Mouse (Mus musculus) hindbrain, postnatal 0 days (tissue): Measurements from ENCODE around the gene Batf. TPM values are rescaled to one million over a fixed set of nuclear protein-coding genes. Genes with fewer than 3 reads are reported as not detected.

ENCODE experiments used
- ATAC-seq: fragments of 200-750 bp; cut with Nextera tagmentation; 2 replicates; pipeline ENCODE4 v1.8.0; 2017; ENCODE audit warnings: mild to moderate bottlenecking, moderate TSS enrichment, moderate library complexity
- DNase-seq: peaks from one replicate; pipeline ENCODE4 v3.0.0-alpha.2; 2015; ENCODE audit warnings: low spot score
- H3K27ac ChIP-seq: fragments of 300-500 bp; sonication (generic); 2 replicates; pipeline ENCODE4 v1.5.1; 2014; ENCODE audit warnings: mild to moderate bottlenecking
- H3K27me3 ChIP-seq: fragments of 300-500 bp; sonication (generic); 2 replicates; pipeline ENCODE4 v1.6.1; 2014; ENCODE audit warnings: low read length, mixed read lengths; ENCODE audit not compliant: insufficient read depth
- H3K36me3 ChIP-seq: fragments of 300-500 bp; sonication (generic); 2 replicates; pipeline ENCODE4 v1.6.1; 2014; ENCODE audit warnings: low read length, mixed read lengths; ENCODE audit not compliant: insufficient read depth
- H3K4me1 ChIP-seq: fragments of 300-500 bp; sonication (generic); 2 replicates; pipeline ENCODE4 v1.6.1; 2014; ENCODE audit warnings: antibody characterized with exemption, low read length, mixed read lengths; ENCODE audit not compliant: insufficient read depth
- H3K4me2 ChIP-seq: fragments of 300-500 bp; sonication (generic); 2 replicates; pipeline ENCODE4 v1.6.1; 2014; ENCODE audit warnings: low read depth, mild to moderate bottlenecking, low read length, moderate library complexity, mixed read lengths
- H3K4me3 ChIP-seq: fragments of 300-500 bp; sonication (generic); 2 replicates; pipeline ENCODE4 v1.5.1; 2014; ENCODE audit warnings: low read length
- H3K9ac ChIP-seq: fragments of 300-500 bp; sonication (generic); replicated peaks from 2 replicates; pipeline ENCODE4 v1.6.1; 2014; ENCODE audit warnings: mild to moderate bottlenecking, low read length, moderate library complexity, mixed read lengths
- H3K9me3 ChIP-seq: fragments of 300-500 bp; sonication (generic); 2 replicates; pipeline ENCODE4 v1.6.1; 2016; ENCODE audit warnings: low read length, mixed read lengths
- CTCF ChIP-seq: IDR thresholded peaks from 2 replicates; pipeline ENCODE4 v1.5.1; 2016; ENCODE audit warnings: antibody characterized with exemption, control low read depth, low read depth
- WGBS: fragments of 180-500 bp; shearing (Covaris S2); extraction: QIAGEN DNeasy Blood & Tissue Kit; methylation state at CpG from one replicate; pipeline ENCODE4 v1.1.7; 2014; 5-methylcytosine and 5-hydroxymethylcytosine counted together
- polyA plus RNA-seq: library from polyadenylated mRNA; unstranded; fragments of >200 nt; fragmentation: Nextera tagmentation; extraction: Ambion mirVana; gene quantifications from 2 replicates; pipeline ENCODE4 v1.2.1, GENCODE M21; 2015
- total RNA-seq: library from RNA; depleted of rRNA; stranded (reverse); fragments of >200 nt; gene quantifications from 2 replicates; pipeline ENCODE4 v1.2.3, GENCODE M21; 2014

Gene Batf
- total and polyA plus RNA-seq, 2 experiments from 2014 or later = 1.5 TPM; not detected in 1

DNA sequence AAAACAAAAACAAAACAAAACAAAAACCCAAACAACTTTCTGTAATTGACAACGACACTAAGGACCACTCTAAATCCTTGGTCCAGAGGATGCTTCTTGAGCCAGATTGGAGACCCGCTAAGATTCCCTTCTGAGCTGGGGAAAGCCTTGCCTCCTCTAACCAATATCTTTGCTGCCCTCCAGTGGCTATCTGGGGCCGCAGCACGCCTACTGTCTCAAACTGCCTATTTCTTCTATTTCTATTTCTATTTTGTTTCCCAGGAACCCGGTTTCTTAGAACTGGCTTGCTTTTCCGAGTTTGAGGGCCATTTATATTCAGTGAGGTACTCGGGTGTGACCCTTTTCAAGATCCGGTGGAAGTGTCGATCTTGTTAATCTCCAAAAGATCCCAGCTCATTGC is 23.6 kb upstream of the Batf start:
- no peak overlapping the region for H3K9ac ChIP-seq
- 0 out of 2 replicates have a peak overlapping the region, but pooled peaks have one; percentile 25 for H3K4me2 ChIP-seq
- 12% methylated on average over 9 of the region's 9 CpGs for WGBS
- no peak overlapping the region for H3K4me3 ChIP-seq
- peak; percentile 92 for DNase-seq
- no peaks in the 10 kb centered on the region for H3K27me3 ChIP-seq
- peak; percentile 74 for ATAC-seq
- H3K4me1 ChIP-seq = no peaks in the 10 kb centered on the region
- H3K9me3 ChIP-seq = no peaks in the 10 kb centered on the region
- TF ChIP-seq CTCF = peak; percentile 91
- no peaks in the 10 kb centered on the region for H3K36me3 ChIP-seq
- no peak overlapping the region for H3K27ac ChIP-seq

DNA sequence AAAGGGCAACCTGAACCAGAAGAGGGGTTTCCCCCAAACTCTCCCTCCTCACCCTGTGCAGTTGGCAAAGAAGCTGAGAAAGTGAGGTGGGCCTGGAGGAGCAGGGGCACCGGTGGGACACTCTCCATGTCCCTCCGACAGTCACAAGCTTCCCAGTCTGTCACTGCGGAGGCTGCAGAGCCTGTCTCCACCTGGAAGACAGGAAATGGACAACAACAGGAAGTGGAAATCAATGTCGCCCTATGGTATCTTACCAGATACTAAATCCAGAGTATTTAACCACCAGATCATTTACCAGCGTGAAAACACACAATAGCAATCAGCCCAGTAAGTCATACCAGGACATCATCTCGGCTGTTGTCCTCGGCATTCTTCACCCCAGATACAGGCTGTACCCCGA is 20.4 kb upstream of the Batf start:
- Histone ChIP-seq H3K4me2 (no peak overlapping the region), H3K4me3 (no peak overlapping the region), H3K9me3 (no peaks in the 10 kb centered on the region), H3K27me3 (no peaks in the 10 kb centered on the region), H3K27ac (no peak overlapping the region), H3K9ac (no peak overlapping the region), H3K36me3 (no peaks in the 10 kb centered on the region), H3K4me1 (no peaks in the 10 kb centered on the region)
- WGBS = 84% methylated on average over 8 of the region's 8 CpGs
- TF ChIP-seq CTCF = no peak
- DNase-seq (no peak), ATAC-seq (no peak)

DNA sequence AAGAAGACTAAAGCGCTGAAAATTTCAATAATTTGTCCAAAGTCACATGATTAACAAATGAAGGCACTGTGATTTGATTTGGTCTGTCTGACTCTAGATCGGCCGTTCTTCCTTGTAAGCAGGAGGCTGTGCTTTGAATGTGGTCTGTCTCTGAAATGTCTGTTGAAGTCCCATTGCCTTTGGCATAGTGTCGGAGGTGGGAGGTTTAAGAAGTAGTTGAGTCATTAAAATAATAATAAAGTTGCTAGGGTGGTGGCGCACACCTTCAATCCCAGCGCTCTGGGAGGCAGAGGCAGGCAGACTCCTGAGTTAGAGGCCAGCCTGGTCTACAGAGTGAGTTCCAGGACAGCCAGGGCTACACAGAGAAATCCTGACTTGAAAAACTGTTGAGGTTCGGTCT is 19.4 kb upstream of the Batf start:
- no peak overlapping the region for H3K4me2 ChIP-seq
- no peaks in the 10 kb centered on the region for H3K27me3 ChIP-seq
- no peak overlapping the region for H3K4me3 ChIP-seq
- no peak overlapping the region for H3K27ac ChIP-seq
- ATAC-seq = no peak
- H3K9me3 ChIP-seq = no peaks in the 10 kb centered on the region
- 93% methylated on average over 7 of the region's 7 CpGs for WGBS
- H3K9ac ChIP-seq = no peak overlapping the region
- H3K36me3 ChIP-seq = no peaks in the 10 kb centered on the region
- no peak for DNase-seq
- H3K4me1 ChIP-seq = no peaks in the 10 kb centered on the region
- no peak for TF ChIP-seq CTCF

DNA sequence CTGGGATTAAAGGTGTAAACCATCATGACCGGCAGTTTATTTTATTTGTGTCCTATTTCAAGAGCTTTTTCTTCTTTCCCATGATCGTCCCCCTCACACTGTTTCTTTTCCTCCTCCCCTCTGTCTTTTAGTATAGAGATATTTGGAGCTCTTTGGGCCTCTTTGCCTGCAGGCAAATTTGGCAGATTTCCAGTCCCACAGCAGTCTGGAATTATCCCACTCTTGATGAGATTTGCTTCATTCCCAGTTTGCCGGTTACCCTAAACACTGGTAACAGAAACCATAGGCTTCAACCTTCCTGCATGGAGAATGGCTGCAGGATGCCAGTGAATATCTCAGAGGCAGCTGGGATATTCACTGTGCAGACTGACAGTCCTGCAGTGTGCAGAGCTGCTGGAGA is 17.8 kb upstream of the Batf start:
- Histone ChIP-seq H3K4me2 (no peak overlapping the region), H3K27ac (no peak overlapping the region), H3K4me3 (no peak overlapping the region), H3K36me3 (no peaks in the 10 kb centered on the region), H3K9me3 (no peaks in the 10 kb centered on the region), H3K27me3 (no peaks in the 10 kb centered on the region), H3K9ac (no peak overlapping the region), H3K4me1 (no peaks in the 10 kb centered on the region)
- DNase-seq (peak; percentile 43), ATAC-seq (0 out of 2 replicates have a peak, but pooled peaks have one; percentile 27)
- 37% methylated on average over 3 of the region's 3 CpGs for WGBS
- no peak for TF ChIP-seq CTCF

- 71% methylated on average over 3 of the region's 3 CpGs for WGBS
- Histone ChIP-seq H3K9me3 (no peaks in the 10 kb centered on the region), H3K36me3 (no peaks in the 10 kb centered on the region), H3K27ac (no peak overlapping the region), H3K4me1 (no peaks in the 10 kb centered on the region), H3K4me3 (no peak overlapping the region), H3K9ac (no peak overlapping the region), H3K27me3 (no peaks in the 10 kb centered on the region), H3K4me2 (no peak overlapping the region)
- no peak for TF ChIP-seq CTCF
- no peak for ATAC-seq
- DNase-seq = no peak
Measured at GRCm38 (mm10) chr12:85670080-85670479, 16.4 kb upstream of the Batf start.

DNA sequence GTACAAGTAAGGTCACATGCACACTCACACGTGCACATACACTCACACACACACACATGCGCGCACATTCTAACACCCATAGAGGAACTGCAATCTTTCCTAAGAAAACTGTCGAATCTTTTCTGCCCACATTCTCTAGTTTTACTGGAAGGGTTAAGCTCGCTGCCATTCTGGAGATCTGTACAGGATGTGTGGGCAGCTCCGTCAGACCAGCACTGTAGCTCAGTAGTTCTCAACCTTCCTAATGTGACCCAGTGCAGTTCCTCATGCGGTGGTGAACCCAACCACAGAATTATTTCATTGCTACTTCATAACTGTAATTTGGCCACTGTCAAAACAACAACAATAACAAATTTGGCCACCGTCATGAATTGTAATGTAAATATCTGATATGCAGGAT is 12.6 kb upstream of the Batf start:
- no peak overlapping the region for H3K9ac ChIP-seq
- 94% methylated on average over 8 of the region's 8 CpGs for WGBS
- H3K9me3 ChIP-seq = no peaks in the 10 kb centered on the region
- no peak for TF ChIP-seq CTCF
- H3K4me3 ChIP-seq = no peak overlapping the region
- no peaks in the 10 kb centered on the region for H3K4me1 ChIP-seq
- H3K36me3 ChIP-seq = no peaks in the 10 kb centered on the region
- H3K4me2 ChIP-seq = no peak overlapping the region
- no peaks in the 10 kb centered on the region for H3K27me3 ChIP-seq
- ATAC-seq (no peak), DNase-seq (no peak)
- H3K27ac ChIP-seq = no peak overlapping the region

DNA sequence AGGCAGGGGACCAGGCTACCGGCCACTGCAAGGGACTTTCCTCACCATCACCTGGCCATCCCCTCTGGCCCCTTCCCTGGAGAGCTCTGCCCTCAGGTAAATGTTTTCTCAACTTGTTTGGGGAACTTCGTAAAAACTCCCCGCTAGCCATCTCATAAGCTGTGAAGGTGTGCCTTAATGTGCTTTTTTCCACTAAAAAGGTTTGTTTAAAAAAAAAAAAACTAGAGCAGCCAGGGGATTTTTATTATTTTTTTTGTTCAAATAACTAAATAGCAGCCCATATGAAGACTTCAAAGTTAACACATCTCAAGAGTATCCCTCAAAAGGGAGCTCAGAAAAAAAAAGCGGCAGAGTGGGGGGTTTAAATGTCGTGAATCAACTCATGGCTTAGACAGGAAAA is 7.4 kb upstream of the Batf start:
- Histone ChIP-seq H3K4me3 (no peak overlapping the region), H3K36me3 (no peaks in the 10 kb centered on the region), H3K9ac (no peak overlapping the region), H3K27me3 (no peaks in the 10 kb centered on the region), H3K9me3 (no peaks in the 10 kb centered on the region), H3K4me1 (no peaks in the 10 kb centered on the region), H3K4me2 (no peak overlapping the region), H3K27ac (no peak overlapping the region)
- WGBS = 91% methylated on average over 5 of the region's 5 CpGs
- ATAC-seq = no peak
- TF ChIP-seq CTCF = no peak
- DNase-seq = no peak
